Mouse (Mus musculus): Measurements from ENCODE around the gene Eif3k. TPM values are rescaled to one million over a fixed set of nuclear protein-coding genes. Genes with fewer than 3 reads are reported as not detected.

Eif3k gene
- polyA plus RNA-seq, 1 experiment = 335 TPM

DNA sequence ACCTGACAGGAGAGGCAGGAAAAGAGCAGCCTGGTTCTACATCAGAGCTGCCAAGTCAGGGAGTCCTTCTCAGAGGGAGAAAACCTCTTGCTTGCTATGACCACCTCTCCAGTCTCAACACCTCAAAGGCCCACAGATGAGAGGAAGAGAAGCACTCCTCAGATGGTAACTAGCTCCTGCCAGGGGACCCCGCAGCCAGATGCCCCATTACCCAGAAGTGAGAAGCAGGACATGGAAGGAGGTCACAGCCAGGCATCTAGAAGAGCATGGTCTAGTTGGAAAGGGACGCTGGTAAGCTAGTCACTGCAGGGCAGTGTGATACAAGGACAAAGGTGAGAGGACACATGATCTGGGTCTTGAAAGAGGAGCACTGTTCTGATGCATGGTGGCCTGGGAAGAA is 47.8 kb downstream of the Eif3k start:
- peaks cover 7% of the 10 kb centered on the region for H3K36me3 ChIP-seq (ENCODE audit: control insufficient read depth, insufficient read depth)
- no peak overlapping the region for H3K4me3 ChIP-seq
- no peak overlapping the region for H3ac ChIP-seq (ENCODE audit: control insufficient read depth, insufficient read length)
- no peaks in the 10 kb centered on the region for H3K27me3 ChIP-seq (ENCODE audit: control insufficient read depth, insufficient read depth, insufficient read length)
- no peak overlapping the region for H3K4me2 ChIP-seq (ENCODE audit: low read depth)
- H3K79me2 ChIP-seq (ENCODE audit: control insufficient read depth, insufficient read depth) = peaks cover 97% of the 10 kb centered on the region
- TF ChIP-seq USF1 (IDR thresholded peaks at IDR 0.05; ENCODE audit: low read depth) = no peak
- no peak for TF ChIP-seq TCF3 (IDR thresholded peaks at IDR 0.05; ENCODE audit: insufficient read length, low read depth)
- TF ChIP-seq E2F4 (IDR thresholded peaks at IDR 0.05; ENCODE audit: insufficient read depth) = no peak
- TF ChIP-seq REST (IDR thresholded peaks at IDR 0.05; ENCODE audit: insufficient read depth, insufficient read length) = no peak
- TF ChIP-seq CEBPB (IDR thresholded peaks at IDR 0.05; ENCODE audit: insufficient read depth, poor library complexity, severe bottlenecking) = no peak
- TF ChIP-seq TCF12 (IDR thresholded peaks at IDR 0.05; ENCODE audit: insufficient read depth, poor library complexity, severe bottlenecking) = no peak
- no peak for TF ChIP-seq MAX (IDR thresholded peaks at IDR 0.05; ENCODE audit: low read depth)
- TF ChIP-seq SRF (IDR thresholded peaks at IDR 0.05; ENCODE audit: control insufficient read depth, insufficient read length, low read depth) = no peak
- TF ChIP-seq POLR2A (IDR thresholded peaks at IDR 0.05; ENCODE audit: insufficient read length, low read depth) = no peak
- no peak for TF ChIP-seq POLR2AphosphoS2 (IDR thresholded peaks at IDR 0.05; ENCODE audit: insufficient read length, low read depth)
- TF ChIP-seq MYOG (IDR thresholded peaks at IDR 0.05; ENCODE audit: control insufficient read depth in 1 of 3, insufficient read depth in 1 of 3, insufficient read length in 2 of 3, low read depth in 2 of 3) = no peak
- no peak for TF ChIP-seq MYOD1 (IDR thresholded peaks at IDR 0.05; ENCODE audit: control insufficient read depth in 1 of 3, insufficient read length in 2 of 3, low read depth in 2 of 3)

- Histone ChIP-seq H3K27me3 (ENCODE audit: control insufficient read depth, insufficient read depth, insufficient read length) (no peaks in the 10 kb centered on the region), H3K36me3 (ENCODE audit: control insufficient read depth, insufficient read depth) (peaks cover 5% of the 10 kb centered on the region), H3K79me2 (ENCODE audit: control insufficient read depth, insufficient read depth) (peaks cover 97% of the 10 kb centered on the region), H3K4me3 (no peak overlapping the region), H3ac (ENCODE audit: control insufficient read depth, insufficient read length) (no peak overlapping the region), H3K4me2 (ENCODE audit: low read depth) (peak overlapping the region; percentile 32)
- no peak for TF ChIP-seq E2F4 (IDR thresholded peaks at IDR 0.05; ENCODE audit: insufficient read depth)
- no peak for TF ChIP-seq REST (IDR thresholded peaks at IDR 0.05; ENCODE audit: insufficient read depth, insufficient read length)
- no peak for TF ChIP-seq TCF3 (IDR thresholded peaks at IDR 0.05; ENCODE audit: insufficient read length, low read depth)
- TF ChIP-seq MAX (IDR thresholded peaks at IDR 0.05; ENCODE audit: low read depth) = no peak
- no peak for TF ChIP-seq POLR2A (IDR thresholded peaks at IDR 0.05; ENCODE audit: insufficient read length, low read depth)
- TF ChIP-seq CEBPB (IDR thresholded peaks at IDR 0.05; ENCODE audit: insufficient read depth, poor library complexity, severe bottlenecking) = no peak
- no peak for TF ChIP-seq TCF12 (IDR thresholded peaks at IDR 0.05; ENCODE audit: insufficient read depth, poor library complexity, severe bottlenecking)
- no peak for TF ChIP-seq USF1 (IDR thresholded peaks at IDR 0.05; ENCODE audit: low read depth)
- TF ChIP-seq POLR2AphosphoS2 (IDR thresholded peaks at IDR 0.05; ENCODE audit: insufficient read length, low read depth) = no peak
- no peak for TF ChIP-seq MYOG (IDR thresholded peaks at IDR 0.05; ENCODE audit: control insufficient read depth in 1 of 3, insufficient read depth in 1 of 3, insufficient read length in 2 of 3, low read depth in 2 of 3)
- TF ChIP-seq SRF (IDR thresholded peaks at IDR 0.05; ENCODE audit: control insufficient read depth, insufficient read length, low read depth) = no peak
- no peak for TF ChIP-seq MYOD1 (IDR thresholded peaks at IDR 0.05; ENCODE audit: control insufficient read depth in 1 of 3, insufficient read length in 2 of 3, low read depth in 2 of 3)
These were observed 49.1 kb downstream of the Eif3k start for GRCm38 (mm10) chr7:28932421-28933041.

DNA sequence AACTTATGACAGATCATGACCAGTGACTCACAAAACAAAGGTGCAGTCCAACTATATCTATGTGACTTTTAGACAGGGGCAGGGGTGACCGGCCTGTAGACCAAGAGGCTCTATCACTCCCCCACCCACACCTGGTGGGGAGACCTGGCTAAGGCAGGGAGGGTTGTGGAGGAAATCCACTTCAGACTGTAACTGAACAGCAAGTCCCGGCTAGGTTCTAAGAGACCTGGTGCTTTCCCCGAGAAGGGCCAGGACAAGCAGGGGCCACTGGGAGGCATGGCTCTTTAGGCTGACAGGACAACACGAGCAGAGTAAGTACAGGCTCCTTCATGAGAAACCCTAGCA is 50.0 kb downstream of the Eif3k start:
- H3K4me2 ChIP-seq (ENCODE audit: low read depth) = peak overlapping the region; percentile 84
- H3K36me3 ChIP-seq (ENCODE audit: control insufficient read depth, insufficient read depth) = no peaks in the 10 kb centered on the region
- no peak overlapping the region for H3ac ChIP-seq (ENCODE audit: control insufficient read depth, insufficient read length)
- no peak overlapping the region for H3K4me3 ChIP-seq
- no peaks in the 10 kb centered on the region for H3K27me3 ChIP-seq (ENCODE audit: control insufficient read depth, insufficient read depth, insufficient read length)
- H3K79me2 ChIP-seq (ENCODE audit: control insufficient read depth, insufficient read depth) = peaks cover 96% of the 10 kb centered on the region
- TF ChIP-seq POLR2AphosphoS2 (IDR thresholded peaks at IDR 0.05; ENCODE audit: insufficient read length, low read depth) (no peak), TCF3 (IDR thresholded peaks at IDR 0.05; ENCODE audit: insufficient read length, low read depth) (no peak), E2F4 (IDR thresholded peaks at IDR 0.05; ENCODE audit: insufficient read depth) (no peak), TCF12 (IDR thresholded peaks at IDR 0.05; ENCODE audit: insufficient read depth, poor library complexity, severe bottlenecking) (no peak), REST (IDR thresholded peaks at IDR 0.05; ENCODE audit: insufficient read depth, insufficient read length) (no peak), POLR2A (IDR thresholded peaks at IDR 0.05; ENCODE audit: insufficient read length, low read depth) (no peak), MAX (IDR thresholded peaks at IDR 0.05; ENCODE audit: low read depth) (no peak), MYOG (IDR thresholded peaks at IDR 0.05; ENCODE audit: control insufficient read depth in 1 of 3, insufficient read depth in 1 of 3, insufficient read length in 2 of 3, low read depth in 2 of 3) (no peak), CEBPB (IDR thresholded peaks at IDR 0.05; ENCODE audit: insufficient read depth, poor library complexity, severe bottlenecking) (no peak), USF1 (IDR thresholded peaks at IDR 0.05; ENCODE audit: low read depth) (no peak), MYOD1 (IDR thresholded peaks at IDR 0.05; ENCODE audit: control insufficient read depth in 1 of 3, insufficient read length in 2 of 3, low read depth in 2 of 3) (no peak), SRF (IDR thresholded peaks at IDR 0.05; ENCODE audit: control insufficient read depth, insufficient read length, low read depth) (no peak)

- no peak overlapping the region for H3K4me3 ChIP-seq
- no peaks in the 10 kb centered on the region for H3K27me3 ChIP-seq (ENCODE audit: control insufficient read depth, insufficient read depth, insufficient read length)
- no peaks in the 10 kb centered on the region for H3K36me3 ChIP-seq (ENCODE audit: control insufficient read depth, insufficient read depth)
- no peak overlapping the region for H3ac ChIP-seq (ENCODE audit: control insufficient read depth, insufficient read length)
- TF ChIP-seq SRF (IDR thresholded peaks at IDR 0.05; ENCODE audit: control insufficient read depth, insufficient read length, low read depth) (peak; percentile 62), POLR2A (IDR thresholded peaks at IDR 0.05; ENCODE audit: insufficient read length, low read depth) (no peak)
- H3K4me2 ChIP-seq (ENCODE audit: low read depth) = peak overlapping the region; percentile 84
- H3K79me2 ChIP-seq (ENCODE audit: control insufficient read depth, insufficient read depth) = peaks cover 96% of the 10 kb centered on the region
These were observed 50.5 kb downstream of the Eif3k start for GRCm38 (mm10) chr7:28931032-28931694.

Data from myocyte (in vitro differentiated cells).